ENCODE assay signal across 23 mouse cellular contexts in genomic region chr15:98552758-98553157, GRCm38 (mm10). TPM values are rescaled to one million over a fixed set of nuclear protein-coding genes. Genes with fewer than 3 reads are reported as not detected.
"Had no signal": no experiment of that assay in that cellular context is flagged by ENCODE, and none has a peak within 500 bp of the region (broad histone marks: within the 10 kb centered on the region; RNA-seq: fewer than 3 reads in every experiment).

No protein-coding gene starts in this region.

- H3K4me1 ChIP-seq: liver, embryonic 15.5 days; lung, embryonic 15.5 days; midbrain, embryonic 13.5 days; midbrain, embryonic 15.5 days; neural tube, embryonic 12.5 days had no signal

- H3K9ac ChIP-seq: liver, embryonic 15.5 days; liver, postnatal 0 days; lung, embryonic 15.5 days; midbrain, embryonic 13.5 days; midbrain, embryonic 15.5 days; neural tube, embryonic 12.5 days had no signal

- H3K4me3 ChIP-seq: liver, embryonic 15.5 days; lung, embryonic 15.5 days; megakaryocyte, embryonic 14.5 days; midbrain, embryonic 13.5 days; midbrain, embryonic 15.5 days; neural tube, embryonic 12.5 days had no signal

- DNase-seq: liver, postnatal 0 days; lung, adult 2 months; lung, postnatal 14 days; lung, postnatal 36 days; retina, postnatal 1 day; right cerebral cortex, adult 18-20 months; right cerebral cortex, postnatal 25 days; right cerebral cortex, postnatal 4 days; spleen, adult 18-20 months; thymus, adult 2 months; thymus, postnatal 25 days; thymus, postnatal 4 days had no signal

- ATAC-seq: liver, postnatal 0 days; lung, postnatal 0 days; midbrain, embryonic 13.5 days; midbrain, embryonic 15.5 days had no signal

- H3K27ac ChIP-seq: liver, embryonic 15.5 days; lung, embryonic 15.5 days; macrophage; midbrain, embryonic 13.5 days; midbrain, embryonic 15.5 days; neural tube, embryonic 12.5 days had no signal

- H3K9me3 ChIP-seq: liver, embryonic 15.5 days; lung, embryonic 15.5 days; megakaryocyte, embryonic 14.5 days; midbrain, embryonic 13.5 days; midbrain, embryonic 15.5 days; neural tube, embryonic 12.5 days had no signal

RNA-seq across cellular contexts. Expression of gene 4930415O20Rik, which starts 18.0 kb away (rescaled TPM):
- total RNA-seq: monocyte, adult 5-6 weeks had no signal
- polyA plus RNA-seq: liver, embryonic 15.5 days; liver, postnatal 0 days; lung, adult 2 months; lung, embryonic 15.5 days; macrophage; midbrain, embryonic 13.5 days; neural tube, embryonic 12.5 days; stomach, embryonic 14.5 days; urinary bladder, adult 2 months had no signal

RNA-seq across cellular contexts. Expression of gene Adcy6, which starts 57.1 kb away (rescaled TPM):
- total RNA-seq: monocyte, adult 5-6 weeks had no signal
